Mouse (Mus musculus): ENCODE measurements at regions not wholly inside any gene's neighbourhood (a gene's known extent, or its start where the extent isn't known, plus 50 kb on each side); places are given as distances from the start of the nearest gene placed in this dataset.
A peak's percentile ranks its signal among the peaks of the same experiment; 100 is the strongest.

DNA sequence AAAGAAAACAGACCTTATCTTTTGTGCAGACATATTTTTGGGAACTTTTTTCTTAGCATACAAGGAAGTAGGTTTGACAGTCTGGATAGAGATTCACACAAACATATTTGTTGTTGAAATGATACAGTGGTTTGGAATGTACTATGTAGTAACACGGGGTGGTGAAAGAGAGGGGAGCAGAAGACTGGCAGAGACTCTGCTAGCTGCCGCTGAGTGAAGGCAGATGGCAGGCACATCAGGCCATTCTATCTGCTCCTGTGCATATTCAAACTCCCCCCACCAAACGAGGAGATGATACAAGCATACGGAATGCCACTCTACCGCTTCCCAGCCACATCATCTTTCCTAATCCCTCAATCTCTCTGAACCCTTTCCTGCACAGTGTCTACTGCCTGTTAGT, 279.1 kb upstream of the Spred2 start:
- TF ChIP-seq CTCF (IDR thresholded peaks at IDR 0.05) (no peak), EP300 (IDR thresholded peaks at IDR 0.05) (peak; percentile 64)
